Mouse (Mus musculus): ENCODE data around the gene Selplg.

Selplg gene

GRCm38 (mm10) chr5:113771213-113772162, 61.0 kb downstream of the Selplg start:
- peak; percentile 91 for DNase-seq (ENCODE audit: low read depth, low spot score)

- DNase-seq (ENCODE audit: low read depth, low spot score), result no peak
These were observed 63.6 kb downstream of the Selplg start for GRCm38 (mm10) chr5:113768806-113769205.

All from 3T3-L1 (cell line).